Mouse (Mus musculus) lung, embryonic 14.5 days (tissue): ENCODE data around the gene Atg10. TPM values are rescaled to one million over a fixed set of nuclear protein-coding genes. Genes with fewer than 3 reads are reported as not detected.

Source experiments
- ATAC-seq: fragments of 200-750 bp; cut with Nextera tagmentation; 2 replicates; pipeline ENCODE4 v1.8.0; 2017; ENCODE audit warnings: mild to moderate bottlenecking, moderate TSS enrichment, moderate library complexity; ENCODE audit not compliant: insufficient read depth
- DNase-seq: peaks from one replicate; pipeline ENCODE4 v3.0.0-alpha.2; 2015
- H3K27ac ChIP-seq: fragments of 300-500 bp; sonication (generic); 2 replicates; pipeline ENCODE4 v1.5.1; 2014; ENCODE audit warnings: low read depth, mild to moderate bottlenecking, moderate library complexity
- H3K27me3 ChIP-seq: fragments of 300-500 bp; sonication (generic); 2 replicates; pipeline ENCODE4 v1.6.1; 2014; ENCODE audit warnings: low read length, control low read depth; ENCODE audit not compliant: insufficient read depth
- H3K36me3 ChIP-seq: fragments of 300-500 bp; sonication (generic); 2 replicates; pipeline ENCODE4 v1.6.1; 2014; ENCODE audit warnings: control low read depth; ENCODE audit not compliant: insufficient read depth
- H3K4me1 ChIP-seq: fragments of 300-500 bp; sonication (generic); 2 replicates; pipeline ENCODE4 v1.6.1; 2014; ENCODE audit warnings: antibody characterized with exemption, control low read depth; ENCODE audit not compliant: insufficient read depth
- H3K4me2 ChIP-seq: fragments of 300-500 bp; sonication (generic); 2 replicates; pipeline ENCODE4 v1.6.1; 2014; ENCODE audit warnings: mild to moderate bottlenecking
- H3K4me3 ChIP-seq: fragments of 300-500 bp; sonication (generic); 2 replicates; pipeline ENCODE4 v1.5.1; 2014; ENCODE audit warnings: low read depth, low read length
- H3K9ac ChIP-seq: fragments of 300-500 bp; sonication (generic); 2 replicates; pipeline ENCODE4 v1.6.1; 2014
- H3K9me3 ChIP-seq: fragments of 300-500 bp; sonication (generic); 2 replicates; pipeline ENCODE4 v1.6.1; 2016; ENCODE audit warnings: low read depth, low read length, control low read depth
- CTCF ChIP-seq: IDR thresholded peaks from 2 replicates; pipeline ENCODE4 v1.5.1; 2016; ENCODE audit warnings: antibody characterized with exemption, low read depth
- WGBS: fragments of 180-500 bp; shearing (Covaris S2); extraction: QIAGEN DNeasy Blood & Tissue Kit; methylation state at CpG from one replicate; pipeline ENCODE4 v1.1.7; 2014; 5-methylcytosine and 5-hydroxymethylcytosine counted together
- polyA plus RNA-seq: library from polyadenylated mRNA; unstranded; fragments of >200 nt; fragmentation: Nextera tagmentation; extraction: Ambion mirVana; gene quantifications from 2 replicates; pipeline ENCODE4 v1.2.1, GENCODE M21; 2014

Atg10 gene
- polyA plus RNA-seq, 1 experiment from 2014 or later: 13.4 TPM

GRCm38 (mm10) chr13:90913675-90914192 is 310.0 kb downstream of the Atg10 start:
- H3K4me3 ChIP-seq: no peak overlapping the region

DNA sequence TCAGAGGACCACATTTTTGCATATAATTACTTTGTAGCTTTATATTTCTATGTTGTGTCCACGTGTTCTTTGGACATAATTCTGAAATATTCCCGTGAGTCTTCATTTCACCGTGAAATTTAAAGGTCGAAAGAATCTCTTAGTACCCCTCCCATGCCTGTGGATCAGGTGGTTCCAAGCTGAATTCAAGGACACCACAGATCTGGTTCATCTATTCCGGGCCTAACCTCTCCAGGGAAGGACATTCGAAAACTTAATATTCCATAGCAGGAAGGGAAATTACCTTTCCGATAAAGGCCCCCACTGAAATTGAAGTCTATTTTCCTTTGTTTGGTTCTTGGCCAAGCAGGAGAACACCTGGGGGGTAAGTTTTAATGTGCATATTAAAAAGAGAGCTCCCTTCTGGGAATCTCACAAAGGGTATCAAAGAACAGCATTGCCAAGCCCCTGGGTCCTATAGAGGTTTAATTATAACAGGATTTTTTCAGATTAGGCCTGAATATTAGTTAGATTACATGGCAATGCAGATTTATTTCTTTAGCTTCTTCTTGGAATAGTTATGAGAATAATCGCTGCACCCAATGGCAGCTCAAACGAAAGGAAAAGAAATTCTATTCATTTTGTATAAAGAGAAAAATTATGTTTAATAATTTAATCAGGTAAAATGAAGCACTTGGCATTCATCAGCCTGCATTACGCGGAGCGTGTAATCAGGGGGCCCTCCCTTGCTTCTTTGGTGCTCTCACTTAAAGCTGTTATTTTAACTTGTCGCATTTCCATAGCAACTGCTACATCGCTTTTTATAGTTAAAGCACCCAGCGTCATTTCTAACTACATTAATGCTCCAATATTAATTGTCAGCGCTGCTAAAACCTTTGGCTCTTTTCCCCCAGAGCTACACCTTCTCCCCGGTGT is 310.8 kb downstream of the Atg10 start:
- H3K4me2 ChIP-seq: no peak overlapping the region
- ATAC-seq: no peak
- no peaks in the 10 kb centered on the region for H3K4me1 ChIP-seq
- no peaks in the 10 kb centered on the region for H3K27me3 ChIP-seq
- H3K9me3 ChIP-seq: no peaks in the 10 kb centered on the region
- H3K4me3 ChIP-seq: no peak overlapping the region
- no peak for TF ChIP-seq CTCF
- WGBS: 82% methylated on average over 17 of the region's 17 CpGs
- H3K27ac ChIP-seq: no peak overlapping the region
- H3K9ac ChIP-seq: no peak overlapping the region
- DNase-seq: no peak
- no peaks in the 10 kb centered on the region for H3K36me3 ChIP-seq

More at GRCm38 (mm10) chr13:90913675-90914192, 310.0 kb downstream of the Atg10 start:
- 59% methylated on average over 7 of the region's 7 CpGs for WGBS
- Histone ChIP-seq H3K4me2 (no peak overlapping the region), H3K27me3 (no peaks in the 10 kb centered on the region), H3K27ac (no peak overlapping the region), H3K9me3 (no peaks in the 10 kb centered on the region), H3K36me3 (no peaks in the 10 kb centered on the region), H3K4me1 (no peaks in the 10 kb centered on the region), H3K9ac (no peak overlapping the region)
- DNase-seq: no peak
- no peak for ATAC-seq
- TF ChIP-seq CTCF: no peak

- H3K4me2 ChIP-seq: no peak overlapping the region
- H3K9ac ChIP-seq: no peak overlapping the region
- no peaks in the 10 kb centered on the region for H3K9me3 ChIP-seq
- H3K27me3 ChIP-seq: no peaks in the 10 kb centered on the region
- H3K27ac ChIP-seq: no peak overlapping the region
- DNase-seq (no peak), ATAC-seq (no peak)
- WGBS: 87% methylated on average over 12 of the region's 12 CpGs
- no peaks in the 10 kb centered on the region for H3K4me1 ChIP-seq
- H3K4me3 ChIP-seq: no peak overlapping the region
- no peaks in the 10 kb centered on the region for H3K36me3 ChIP-seq
- TF ChIP-seq CTCF: no peak
Observed at GRCm38 (mm10) chr13:90907376-90907775, 316.4 kb downstream of the Atg10 start.

DNA sequence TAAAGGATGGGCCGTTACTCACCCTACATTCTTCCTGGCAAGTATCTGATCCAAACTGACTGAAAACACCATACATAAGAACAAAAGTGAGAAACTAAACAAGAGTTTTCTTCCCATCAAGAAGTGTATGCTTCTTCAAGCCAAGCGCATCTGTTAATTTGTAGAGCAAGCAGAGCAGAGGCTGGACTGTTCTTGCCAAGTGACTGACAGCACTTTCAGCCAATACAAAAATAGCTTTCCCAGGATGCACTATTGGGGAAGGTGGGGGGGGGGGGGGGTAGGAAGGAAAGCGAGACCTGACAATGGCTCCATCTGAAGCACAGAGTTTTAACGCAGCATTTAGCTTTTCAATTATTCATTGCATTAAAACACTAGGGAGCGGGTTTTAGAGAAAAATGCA is 318.6 kb downstream of the Atg10 start, which contains the start of gene Atp6ap1l:
Atp6ap1l (minus strand) TSS at position 180 of the 400 bp plus-strand sequence.
- Histone ChIP-seq H3K9ac (no peak within 1 kb of the TSS), H3K27me3 (no peaks in the 10 kb centered on the region), H3K36me3 (no peaks in the 10 kb centered on the region), H3K27ac (no peak within 1 kb of the TSS), H3K9me3 (no peaks in the 10 kb centered on the region), H3K4me2 (no peak within 1 kb of the TSS), H3K4me3 (no peak within 1 kb of the TSS), H3K4me1 (no peaks in the 10 kb centered on the region)
- DNase-seq (no peak), ATAC-seq (no peak)
- TF ChIP-seq CTCF: no peak
- 91% methylated on average over 5 of the region's 5 CpGs for WGBS

- Histone ChIP-seq H3K9me3 (no peaks in the 10 kb centered on the region), H3K4me3 (no peak overlapping the region), H3K9ac (no peak overlapping the region), H3K27me3 (no peaks in the 10 kb centered on the region), H3K4me2 (no peak overlapping the region), H3K36me3 (no peaks in the 10 kb centered on the region), H3K27ac (no peak overlapping the region), H3K4me1 (no peaks in the 10 kb centered on the region)
- no peak for DNase-seq
- ATAC-seq: no peak
- TF ChIP-seq CTCF: no peak
- WGBS: 91% methylated on average over 12 of the region's 12 CpGs
Observed at GRCm38 (mm10) chr13:90896821-90897220, 326.9 kb downstream of the Atg10 start.

- Histone ChIP-seq H3K27ac (no peak overlapping the region), H3K9me3 (no peaks in the 10 kb centered on the region), H3K4me1 (no peaks in the 10 kb centered on the region), H3K4me2 (no peak overlapping the region), H3K9ac (no peak overlapping the region), H3K4me3 (no peak overlapping the region), H3K27me3 (no peaks in the 10 kb centered on the region), H3K36me3 (no peaks in the 10 kb centered on the region)
- WGBS: 57% methylated on average over 2 of the region's 2 CpGs
- ATAC-seq (no peak), DNase-seq (no peak)
- no peak for TF ChIP-seq CTCF
Observed at GRCm38 (mm10) chr13:90896098-90896497, 327.7 kb downstream of the Atg10 start.

GRCm38 (mm10) chr13:90894819-90895218 is 328.9 kb downstream of the Atg10 start:
- Histone ChIP-seq H3K36me3 (no peaks in the 10 kb centered on the region), H3K9ac (no peak overlapping the region), H3K27me3 (no peaks in the 10 kb centered on the region), H3K4me3 (no peak overlapping the region), H3K9me3 (no peaks in the 10 kb centered on the region), H3K4me2 (no peak overlapping the region), H3K27ac (no peak overlapping the region), H3K4me1 (no peaks in the 10 kb centered on the region)
- 90% methylated on average over 4 of the region's 4 CpGs for WGBS
- DNase-seq (no peak), ATAC-seq (no peak)
- no peak for TF ChIP-seq CTCF
